Mouse (Mus musculus): ENCODE results near the gene Sult6b1. TPM values are rescaled to one million over a fixed set of nuclear protein-coding genes. Genes with fewer than 3 reads are reported as not detected.
A peak's percentile ranks its signal among the peaks of the same experiment; 100 is the strongest.

Sult6b1 gene
- polyA plus RNA-seq, 1 experiment from 2014 or later: not detected

DNA sequence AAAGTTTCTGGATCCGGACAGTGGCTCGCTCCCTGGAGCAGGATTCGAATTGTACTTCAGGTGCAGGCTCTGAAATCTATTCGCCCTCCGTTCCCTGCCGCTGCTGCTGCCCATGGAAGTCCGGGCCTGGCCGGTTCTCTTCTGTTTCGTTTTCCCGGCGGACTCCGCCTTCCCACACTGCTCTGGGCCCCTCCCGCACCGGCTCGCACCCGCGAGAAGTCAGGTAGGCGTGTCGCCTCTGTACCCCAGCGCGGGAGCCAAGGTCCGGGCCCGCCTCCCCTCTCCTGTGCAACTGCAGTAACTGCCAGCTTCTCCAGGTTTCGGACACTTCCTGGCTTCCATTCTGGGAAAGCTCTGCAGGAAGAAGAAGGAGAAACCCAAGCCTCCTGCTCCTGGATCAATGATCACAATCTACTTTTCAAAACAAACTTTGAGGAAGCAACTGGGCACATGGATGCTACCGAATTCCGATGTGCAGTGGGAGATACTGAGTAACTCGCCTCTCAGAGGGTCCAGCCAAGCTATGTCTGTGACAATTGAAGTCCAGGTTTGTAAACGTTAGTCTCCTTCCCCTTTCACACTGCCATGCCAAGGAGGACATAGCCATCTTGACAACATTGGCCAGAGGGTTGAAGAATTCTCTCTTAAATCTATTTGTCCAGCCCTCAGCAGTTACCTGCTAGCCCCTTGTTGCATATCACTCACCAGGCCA lies 24.2 kb downstream of the Sult6b1 start, which contains the start of gene Eif2ak2:
TSS of gene Eif2ak2 (minus strand) at position 173 of the 712 bp plus-strand sequence.
- 3% methylated on average over 28 of the region's 28 CpGs for WGBS
- Histone ChIP-seq H3K4me1 (peaks cover 16% of the 10 kb centered on the region), H3K27ac (0 out of 2 replicates have a peak within 1 kb of the TSS, but pooled peaks have one; percentile 0), H3K4me2 (peak within 1 kb of the TSS; percentile 64), H3K27me3 (no peaks in the 10 kb centered on the region), H3K9ac (peak within 1 kb of the TSS; percentile 47), H3K4me3 (replicated peaks) (peak within 1 kb of the TSS; percentile 45), H3K9me3 (no peaks in the 10 kb centered on the region), H3K36me3 (replicated peaks) (peaks cover 3% of the 10 kb centered on the region; the same call in 1 of the 2 replicates)
- peak; percentile 91 for ATAC-seq (ENCODE audit: low FRiP score)

DNA sequence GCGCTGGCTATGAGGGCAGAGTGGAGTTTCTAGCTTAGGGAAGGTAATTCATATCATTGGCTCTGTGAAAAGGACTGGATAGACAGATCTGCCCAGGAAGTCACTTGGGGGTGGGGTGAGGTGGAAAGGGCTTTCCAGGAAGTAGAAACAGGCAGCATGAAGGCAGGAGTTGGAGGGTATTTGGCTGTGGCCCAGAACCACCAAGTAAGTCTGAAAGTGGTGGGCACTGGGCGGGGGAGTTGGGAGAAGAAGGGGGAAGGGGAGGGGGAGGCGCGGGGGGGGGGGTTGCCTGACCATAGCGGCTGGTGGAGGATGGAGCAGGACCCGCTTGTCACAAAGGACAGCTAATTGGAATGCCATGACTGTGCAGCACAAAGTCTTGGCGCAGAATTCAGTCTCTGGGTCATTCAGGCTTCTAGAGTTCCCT lies 24.9 kb downstream of the Sult6b1 start:
- peak overlapping the region; percentile 45 for H3K4me3 ChIP-seq (replicated peaks)
- peak; percentile 73 for ATAC-seq (ENCODE audit: low FRiP score)
- H3K36me3 ChIP-seq (replicated peaks): peaks cover 3% of the 10 kb centered on the region; the same call in 1 of the 2 replicates
- no peaks in the 10 kb centered on the region for H3K9me3 ChIP-seq
- H3K4me2 ChIP-seq: peak overlapping the region; percentile 64
- peak overlapping the region; percentile 47 for H3K9ac ChIP-seq
- no peaks in the 10 kb centered on the region for H3K27me3 ChIP-seq
- WGBS: 12% methylated on average over 6 of the region's 7 CpGs
- 0 out of 2 replicates have a peak overlapping the region, but pooled peaks have one; percentile 0 for H3K27ac ChIP-seq
- peaks cover 16% of the 10 kb centered on the region for H3K4me1 ChIP-seq

DNA sequence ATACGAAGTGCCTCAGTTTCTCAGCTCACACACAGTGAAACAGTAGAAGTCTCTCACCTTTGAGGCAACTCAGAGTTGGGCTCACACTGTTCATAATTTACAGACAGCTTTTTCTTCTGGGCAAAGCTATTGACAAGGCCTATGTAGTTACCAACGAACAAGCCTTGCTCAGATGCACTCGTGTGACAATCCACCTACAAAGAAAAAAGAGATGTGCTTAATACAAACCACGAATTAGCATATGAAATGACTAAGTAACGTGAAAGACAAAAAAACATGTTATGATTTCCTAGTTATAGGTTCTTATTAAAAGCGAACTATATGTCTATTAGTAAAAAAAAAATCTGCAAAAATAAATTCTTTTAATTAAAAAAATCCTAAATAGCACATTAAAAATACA lies 32.9 kb downstream of the Sult6b1 start:
- Histone ChIP-seq H3K36me3 (replicated peaks) (peaks cover 6% of the 10 kb centered on the region; the same call in 1 of the 2 replicates), H3K9ac (no peak overlapping the region), H3K27me3 (no peaks in the 10 kb centered on the region), H3K27ac (no peak overlapping the region), H3K9me3 (no peaks in the 10 kb centered on the region), H3K4me2 (no peak overlapping the region), H3K4me1 (no peaks in the 10 kb centered on the region), H3K4me3 (replicated peaks) (no peak overlapping the region)
- 90% methylated on average over 6 of the region's 6 CpGs for WGBS
- ATAC-seq (ENCODE audit: low FRiP score): no peak

DNA sequence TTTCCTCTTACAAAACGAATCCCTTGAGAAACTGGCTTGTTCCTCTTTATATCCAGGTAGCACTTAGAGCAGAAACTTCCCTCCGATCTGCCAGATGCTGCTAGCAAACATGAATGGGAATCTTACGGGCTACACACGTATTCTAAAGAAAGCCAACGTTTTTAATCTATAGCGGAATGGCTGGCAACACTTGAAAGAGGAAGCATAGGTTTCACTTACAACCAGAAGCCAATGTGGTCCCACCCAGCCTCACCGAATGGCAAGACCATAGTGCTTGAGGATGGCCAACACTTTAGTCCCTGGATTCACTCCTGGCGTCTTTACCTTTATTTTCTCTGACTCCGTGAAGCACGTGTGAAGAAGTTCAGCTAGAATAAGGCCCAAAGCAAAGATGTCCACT lies 50.5 kb downstream of the Sult6b1 start:
- Histone ChIP-seq H3K36me3 (replicated peaks) (peaks cover 11% of the 10 kb centered on the region), H3K27ac (no peak overlapping the region), H3K27me3 (no peaks in the 10 kb centered on the region), H3K9ac (no peak overlapping the region), H3K4me2 (no peak overlapping the region), H3K4me3 (replicated peaks) (no peak overlapping the region), H3K4me1 (no peaks in the 10 kb centered on the region), H3K9me3 (no peaks in the 10 kb centered on the region)
- no peak for ATAC-seq (ENCODE audit: low FRiP score)
- WGBS: 90% methylated on average over 10 of the region's 10 CpGs

DNA sequence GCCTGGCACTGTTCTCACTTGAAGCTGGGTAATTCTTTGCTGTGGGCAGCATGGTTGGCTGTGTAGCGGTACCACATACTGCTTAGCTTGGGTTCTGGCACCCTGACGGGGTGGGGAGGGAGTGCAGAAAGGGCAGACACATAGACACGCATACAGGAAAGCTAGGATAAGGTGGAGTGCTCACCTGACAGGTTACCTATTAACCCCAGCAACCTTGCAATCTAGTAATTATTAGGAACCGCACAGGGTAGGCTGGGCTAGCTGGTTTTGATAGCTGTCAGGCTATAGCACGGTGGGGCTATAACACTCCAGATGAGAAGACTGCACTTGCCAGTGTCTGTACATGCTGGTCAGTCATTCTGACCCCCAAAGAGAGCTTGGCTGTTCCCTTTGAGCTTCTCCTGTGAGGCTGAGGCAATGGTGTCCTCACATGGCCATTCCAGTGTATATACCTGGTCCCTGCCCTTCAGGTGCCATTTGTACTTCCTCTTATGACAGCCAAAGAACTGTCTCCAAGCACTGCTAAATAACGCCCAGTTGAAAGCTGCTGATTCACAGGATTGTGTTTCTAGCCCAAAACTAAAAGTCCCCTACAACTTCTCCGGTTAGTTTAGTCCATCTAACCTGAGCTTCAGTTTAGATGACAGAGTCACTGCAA lies 64.4 kb downstream of the Sult6b1 start:
- peaks cover 77% of the 10 kb centered on the region for H3K36me3 ChIP-seq (replicated peaks)
- H3K27ac ChIP-seq: no peak overlapping the region
- H3K9ac ChIP-seq: no peak overlapping the region
- no peak overlapping the region for H3K4me2 ChIP-seq
- no peak overlapping the region for H3K4me3 ChIP-seq (replicated peaks)
- no peak for ATAC-seq (ENCODE audit: low FRiP score)
- no peaks in the 10 kb centered on the region for H3K27me3 ChIP-seq
- H3K4me1 ChIP-seq: no peaks in the 10 kb centered on the region
- WGBS: 91% methylated on average over 7 of the region's 7 CpGs
- H3K9me3 ChIP-seq: no peaks in the 10 kb centered on the region

DNA sequence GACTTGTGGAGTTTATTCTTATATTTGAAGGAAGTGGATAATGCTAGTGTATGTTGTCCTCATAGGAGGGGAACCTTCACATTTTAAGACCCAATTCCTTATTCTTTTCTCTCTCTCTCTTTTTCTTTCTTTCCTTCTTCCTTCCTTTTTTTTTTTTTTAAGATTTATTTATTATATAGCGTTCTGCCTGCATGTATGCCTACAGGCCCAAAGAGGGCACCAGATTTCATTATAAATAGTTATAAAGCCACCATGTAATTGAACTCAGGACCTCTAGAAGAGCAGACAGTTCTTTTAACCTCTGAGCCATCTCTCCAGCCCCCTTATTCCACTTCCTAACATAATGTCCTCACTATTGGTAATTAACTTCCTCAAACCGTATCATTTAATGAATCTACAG lies 70.7 kb downstream of the Sult6b1 start:
- Histone ChIP-seq H3K27ac (peak overlapping the region; percentile 91; the same call in 1 of the 2 replicates), H3K4me1 (peaks cover 9% of the 10 kb centered on the region), H3K27me3 (no peaks in the 10 kb centered on the region), H3K36me3 (replicated peaks) (peaks cover 23% of the 10 kb centered on the region), H3K4me2 (peak overlapping the region; percentile 78), H3K4me3 (replicated peaks) (peak overlapping the region; percentile 83), H3K9me3 (no peaks in the 10 kb centered on the region), H3K9ac (peak overlapping the region; percentile 54)
- ATAC-seq (ENCODE audit: low FRiP score): no peak
- 31% methylated on average over 2 of the region's 2 CpGs for WGBS

DNA sequence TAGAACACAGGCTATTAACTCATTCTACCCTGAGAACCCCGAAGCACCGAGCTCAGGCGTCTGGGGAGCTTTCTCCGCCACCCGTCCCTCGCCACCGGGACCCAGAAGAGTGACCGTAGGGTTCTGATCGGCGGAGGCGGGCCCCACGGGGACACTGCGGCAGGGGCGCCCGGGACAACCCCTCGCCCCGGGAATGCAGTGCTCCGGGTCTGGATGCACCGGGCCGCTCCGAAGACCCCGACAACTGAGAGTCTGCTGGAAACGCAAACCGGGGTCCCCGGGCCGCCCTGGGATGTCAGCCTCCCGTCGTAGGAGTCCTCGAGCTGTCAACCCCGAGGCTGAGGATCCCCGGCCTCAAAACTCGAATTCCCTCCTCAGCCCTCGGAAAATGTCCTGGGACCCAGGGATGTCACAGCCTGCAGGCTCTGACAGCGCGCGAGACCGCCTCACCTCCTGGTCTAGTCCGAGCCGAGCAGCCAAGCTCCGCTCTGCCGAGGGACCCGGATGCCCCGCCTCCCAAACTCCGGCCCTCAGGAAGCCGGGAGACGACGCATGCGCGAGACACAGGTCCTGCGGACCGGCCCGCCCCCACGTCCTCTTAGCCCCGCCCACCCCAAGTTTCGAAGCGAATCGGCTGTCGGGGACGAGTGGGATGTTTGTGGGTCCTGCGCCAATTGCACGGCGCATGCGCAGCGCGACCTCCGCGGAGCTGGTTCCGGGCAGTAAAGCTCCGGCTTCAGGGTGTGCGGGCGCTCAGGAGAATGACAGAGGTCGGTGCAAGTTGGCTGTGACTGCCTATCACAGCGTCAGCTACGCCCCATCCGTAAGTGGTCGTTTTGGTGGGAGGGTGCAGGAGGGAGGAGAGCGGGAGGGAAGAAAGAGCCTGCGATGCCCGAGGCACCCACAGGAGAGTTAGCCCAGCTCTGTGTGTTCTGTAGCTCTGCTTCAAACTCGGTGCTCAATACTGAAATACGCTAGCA lies 71.6 kb downstream of the Sult6b1 start, which contains the start of the genes Heatr5b and Gpatch11:
TSS of gene Heatr5b (minus strand) at position 509 of the 980 bp plus-strand sequence.
TSS of gene Gpatch11 (plus strand) at position 712 of the 980 bp plus-strand sequence.
- Histone ChIP-seq H3K4me2 (peak within 1 kb of the TSS; percentile 78), H3K27ac (peak within 1 kb of the TSS; percentile 91), H3K9ac (peak within 1 kb of the TSS; percentile 87), H3K9me3 (no peaks in the 10 kb centered on the region), H3K36me3 (replicated peaks) (peaks cover 24% of the 10 kb centered on the region), H3K4me1 (peaks cover 9% of the 10 kb centered on the region), H3K4me3 (replicated peaks) (peak within 1 kb of the TSS; percentile 83), H3K27me3 (no peaks in the 10 kb centered on the region)
- WGBS: under 1% methylated on average over 81 of the region's 81 CpGs
- peak; percentile 99 for ATAC-seq (ENCODE audit: low FRiP score)

Other genes starting within 250 kb of the Sult6b1 start
- 7.5 and 8.8 TPM in 2 replicates for gene Strn, start 169.8 kb downstream of the Sult6b1 start, polyA plus RNA-seq (2016; fragmentation: Nextera tagmentation; extraction: Ambion mirVana)
- gene Heatr5b, start 71.6 kb downstream of the Sult6b1 start, polyA plus RNA-seq (2016; fragmentation: Nextera tagmentation; extraction: Ambion mirVana): 20.6 TPM in 2 replicates
- 51.3 and 53.4 TPM in 2 replicates for gene Gpatch11, start 71.4 kb downstream of the Sult6b1 start, polyA plus RNA-seq (2016; fragmentation: Nextera tagmentation; extraction: Ambion mirVana)
- gene Eif2ak2, start 24.4 kb downstream of the Sult6b1 start, polyA plus RNA-seq (2016; fragmentation: Nextera tagmentation; extraction: Ambion mirVana): 6.5 and 7.4 TPM in 2 replicates
- gene Cebpzos, start 9.5 kb upstream of the Sult6b1 start, polyA plus RNA-seq (2016; fragmentation: Nextera tagmentation; extraction: Ambion mirVana): 109 and 112 TPM in 2 replicates
- gene Cebpz, start 30.1 kb upstream of the Sult6b1 start, polyA plus RNA-seq (2016; fragmentation: Nextera tagmentation; extraction: Ambion mirVana): 69.2 and 76.0 TPM in 2 replicates
- 46.3 and 55.6 TPM in 2 replicates for gene Ndufaf7, start 30.1 kb upstream of the Sult6b1 start, polyA plus RNA-seq (2016; fragmentation: Nextera tagmentation; extraction: Ambion mirVana)
- gene Prkd3, start 113.8 kb upstream of the Sult6b1 start, polyA plus RNA-seq (2016; fragmentation: Nextera tagmentation; extraction: Ambion mirVana): 51.0 and 55.2 TPM in 2 replicates
- 8.8 and 9.4 TPM in 2 replicates for gene Qpct, start 144.9 kb upstream of the Sult6b1 start, polyA plus RNA-seq (2016; fragmentation: Nextera tagmentation; extraction: Ambion mirVana)

Measured in forebrain, embryonic 12.5 days (tissue).